Mouse (Mus musculus): ENCODE data around the gene Sh2d7.
"Not testable (repeated sequence)": the region's sequence is repeated elsewhere in the genome, so short reads cannot be mapped to it uniquely, and the experiment has no call there.

Sh2d7 gene

GRCm38 (mm10) chr9:54544212-54544953 lies 5.6 kb downstream of the Sh2d7 start:
- DNase-seq (ENCODE audit: low read depth), result no peak

GRCm38 (mm10) chr9:54544954-54545315 lies 6.2 kb downstream of the Sh2d7 start:
- DNase-seq (ENCODE audit: low read depth), result no peak

- DNase-seq (ENCODE audit: low read depth), result peak; percentile 62
These were observed 8.8 kb downstream of the Sh2d7 start for GRCm38 (mm10) chr9:54547536-54547935.

DNA sequence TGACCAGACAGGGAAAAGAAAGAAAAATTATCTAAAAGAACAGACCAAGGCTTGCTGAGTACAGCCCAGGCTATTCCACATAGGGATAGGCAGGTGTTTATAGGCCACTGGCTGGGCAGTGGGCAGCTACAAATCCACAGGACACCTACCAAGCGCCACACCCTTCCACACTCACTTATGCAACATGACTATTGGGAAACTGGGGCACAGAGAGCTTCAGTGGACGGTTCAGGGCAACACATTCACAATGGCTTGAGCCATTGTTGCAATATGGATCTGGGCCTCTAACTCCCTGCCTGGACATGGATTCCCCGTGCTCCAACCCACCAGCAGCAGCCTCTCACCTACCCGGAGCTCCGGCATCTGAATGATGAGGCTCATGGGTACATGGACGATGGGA lies 10.6 kb downstream of the Sh2d7 start:
- no peak for DNase-seq (ENCODE audit: low read depth)

- DNase-seq (ENCODE audit: low read depth), result peak; percentile 49
These were observed 13.6 kb downstream of the Sh2d7 start for GRCm38 (mm10) chr9:54552409-54552808.

GRCm38 (mm10) chr9:54555044-54555443 lies 16.3 kb downstream of the Sh2d7 start:
- no peak for DNase-seq (ENCODE audit: low read depth)

DNA sequence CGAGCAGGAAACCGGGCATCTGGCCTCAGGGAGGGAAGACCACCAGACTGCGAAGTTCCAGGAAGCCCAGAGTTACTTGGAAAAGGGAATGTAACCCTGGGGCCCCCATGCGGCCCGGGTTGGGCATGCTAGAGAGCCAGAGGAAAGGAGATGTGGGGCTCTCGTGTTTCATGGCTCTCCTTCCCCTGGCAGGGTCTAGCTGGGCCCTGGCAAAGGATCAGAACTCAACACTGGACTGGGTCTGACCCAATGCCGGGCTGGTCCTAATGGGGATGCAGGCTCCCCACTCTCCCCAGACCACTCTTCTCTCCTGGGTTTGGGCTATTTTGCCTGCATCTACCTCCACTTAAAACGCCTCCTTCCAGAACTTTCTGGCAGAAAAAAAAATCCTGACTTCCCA lies 19.9 kb downstream of the Sh2d7 start:
- no peak for DNase-seq (ENCODE audit: low read depth)

DNA sequence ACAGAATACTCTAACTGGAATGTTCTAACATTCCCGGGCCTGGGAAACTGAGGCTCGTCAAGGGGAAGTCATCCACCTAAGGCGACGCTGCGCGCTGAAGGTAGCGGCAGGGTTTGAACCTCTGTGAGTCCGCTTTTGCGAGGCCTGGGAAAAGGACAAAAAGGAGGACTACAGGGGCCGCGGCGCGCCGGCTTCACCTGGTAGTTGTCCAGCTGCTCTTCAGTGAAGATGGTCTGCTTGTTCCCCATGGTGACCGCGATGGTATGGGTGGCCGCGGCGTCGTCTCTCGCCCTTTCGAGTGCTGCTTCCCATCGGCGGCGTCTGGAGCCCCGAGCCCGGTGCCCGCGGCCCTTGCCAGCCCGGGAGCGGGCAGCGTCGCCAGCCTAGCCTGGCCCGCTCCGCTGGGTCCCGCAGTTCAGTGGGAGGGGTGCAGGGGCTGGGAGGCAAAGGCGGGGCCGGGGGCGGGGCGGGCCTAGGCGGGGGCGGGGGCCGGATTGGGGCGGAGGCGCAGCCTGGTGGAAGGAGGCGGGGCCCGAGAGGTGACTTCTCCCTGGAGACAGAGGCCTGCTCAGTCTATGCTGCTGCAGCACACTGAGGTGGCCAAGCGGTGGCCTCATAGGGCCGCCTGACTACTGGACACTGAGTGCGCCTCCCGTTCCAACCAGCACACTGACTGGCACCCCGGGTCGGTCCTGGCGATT lies 21.1 kb downstream of the Sh2d7 start, which contains the start of gene Cib2:
TSS of gene Cib2 (minus strand) at position 448 of the 701 bp plus-strand sequence.
- DNase-seq (ENCODE audit: low read depth), result no peak

GRCm38 (mm10) chr9:54560831-54561601 lies 22.2 kb downstream of the Sh2d7 start:
- DNase-seq (ENCODE audit: low read depth), result no peak

- no peak for DNase-seq (ENCODE audit: low read depth)
These were observed 28.2 kb downstream of the Sh2d7 start for GRCm38 (mm10) chr9:54566958-54567357.

GRCm38 (mm10) chr9:54568732-54569131 lies 29.9 kb downstream of the Sh2d7 start:
- no peak for DNase-seq (ENCODE audit: low read depth)

DNA sequence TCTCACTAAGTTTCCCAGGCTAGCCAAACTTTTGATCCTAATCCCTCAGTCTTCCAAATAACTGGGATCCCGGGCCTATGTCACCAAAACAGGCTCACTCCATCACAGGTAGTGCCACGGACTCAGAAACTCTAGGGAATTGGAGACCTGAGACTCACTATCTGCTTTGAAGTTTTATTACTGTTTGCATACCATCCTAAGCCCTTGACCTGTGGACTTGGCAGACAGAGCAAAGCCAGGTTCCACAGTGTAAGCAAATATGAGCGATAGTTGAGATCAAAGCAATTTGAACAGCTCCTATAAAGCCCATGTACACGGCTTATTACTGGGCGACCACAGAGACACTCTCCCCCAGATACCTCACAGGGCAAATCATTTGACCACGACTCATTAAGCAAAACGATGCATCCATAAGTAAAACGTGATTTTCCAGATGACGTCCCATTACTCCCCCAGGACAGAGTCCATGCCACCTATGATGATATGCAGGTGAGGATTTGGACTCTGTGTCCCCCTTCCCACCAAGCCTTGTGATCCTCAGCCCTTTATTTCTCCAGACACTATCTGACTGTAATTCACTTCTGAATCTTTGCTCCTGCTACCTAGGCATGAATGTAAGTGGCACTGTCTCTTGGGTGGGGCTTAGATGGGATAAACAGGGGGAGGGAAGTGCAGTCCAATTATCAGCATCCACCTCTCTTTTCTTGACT lies 32.5 kb downstream of the Sh2d7 start:
- DNase-seq (ENCODE audit: low read depth), result no peak

GRCm38 (mm10) chr9:54583712-54584111 lies 44.9 kb downstream of the Sh2d7 start:
- no peak for DNase-seq (ENCODE audit: low read depth)

DNA sequence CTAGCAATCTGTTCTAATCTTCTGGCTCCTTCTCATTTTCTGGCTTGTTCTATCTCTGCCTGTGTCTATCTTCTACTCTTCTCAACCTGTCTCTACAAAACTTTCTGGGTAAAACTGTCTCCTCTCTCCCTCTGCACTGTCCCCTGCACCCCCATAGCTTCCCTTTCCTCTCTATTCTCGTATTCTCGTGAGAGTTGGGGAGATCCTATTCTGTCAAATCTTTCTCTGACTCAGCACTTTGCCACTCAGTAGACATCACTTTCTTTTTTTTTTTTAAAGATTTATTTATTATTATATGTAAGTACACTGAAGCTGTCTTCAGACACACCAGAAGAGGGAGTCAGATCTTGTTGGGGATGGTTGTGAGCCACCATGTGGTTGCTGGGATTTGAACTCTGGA lies 45.3 kb downstream of the Sh2d7 start:
- not testable (repeated sequence) for DNase-seq (ENCODE audit: low read depth)

GRCm38 (mm10) chr9:54585839-54586198 lies 47.0 kb downstream of the Sh2d7 start:
- DNase-seq (ENCODE audit: low read depth), result no peak

- DNase-seq (ENCODE audit: low read depth), result peak; percentile 97
These were observed 47.6 kb downstream of the Sh2d7 start, which contains the start of gene Idh3a for GRCm38 (mm10) chr9:54586199-54587061. TSS of gene Idh3a (plus strand) at chr9:54586334.

DNA sequence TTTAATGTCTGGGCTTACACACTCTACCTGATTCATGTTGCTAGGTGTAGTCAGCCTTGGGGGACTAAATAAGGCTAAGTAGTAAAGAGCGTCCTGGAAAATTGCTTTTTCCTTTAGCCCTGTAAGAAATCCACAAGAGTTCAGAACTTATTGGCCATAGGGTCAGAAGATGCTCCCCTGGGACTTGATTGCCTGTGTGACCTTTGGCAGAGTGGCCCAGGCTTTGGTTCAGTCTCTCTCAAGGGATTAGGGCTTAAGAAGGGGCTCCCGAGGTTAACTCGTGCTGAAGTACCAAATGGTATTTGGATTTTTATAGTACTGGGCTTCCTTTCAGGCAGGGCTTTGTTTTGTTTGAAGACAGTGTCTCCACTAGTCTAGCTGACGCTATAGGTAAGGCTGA lies 49.1 kb downstream of the Sh2d7 start:
- no peak for DNase-seq (ENCODE audit: low read depth)

DNA sequence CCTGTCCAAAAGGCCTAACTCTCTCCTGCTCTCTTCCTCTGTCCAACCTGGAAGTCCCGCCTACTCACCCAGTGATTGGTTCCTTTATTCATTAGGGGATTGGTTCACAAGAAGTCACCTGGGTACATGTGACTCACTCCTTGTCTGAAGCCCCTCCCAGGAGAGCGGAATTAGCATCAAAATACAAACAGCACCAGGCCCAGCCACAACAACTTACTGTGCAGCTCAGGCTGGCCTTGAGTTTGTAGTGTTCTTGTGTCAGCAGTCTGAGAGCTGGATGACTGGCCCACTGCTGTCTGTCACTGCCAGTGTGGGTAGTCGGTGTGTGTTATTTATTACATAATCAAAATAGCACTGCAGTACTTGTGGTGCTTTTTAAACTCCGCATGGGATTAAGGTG lies 54.9 kb downstream of the Sh2d7 start:
- not testable (repeated sequence) for DNase-seq (ENCODE audit: low read depth)

Measured in 416B (cell line).